Mouse (Mus musculus) neural tube, embryonic 15.5 days (tissue): ENCODE data around the gene Fam24a. TPM values are rescaled to one million over a fixed set of nuclear protein-coding genes. Genes with fewer than 3 reads are reported as not detected.

ENCODE experiments used
- ATAC-seq: fragments of 200-750 bp; cut with Nextera tagmentation; 2 replicates; pipeline ENCODE4 v1.8.0; 2017; ENCODE audit warnings: mild to moderate bottlenecking, moderate TSS enrichment, moderate library complexity; ENCODE audit not compliant: low FRiP score
- H3K27ac ChIP-seq: fragments of 300-500 bp; sonication (generic); replicated peaks from 2 replicates; pipeline ENCODE4 v1.5.1; 2015; ENCODE audit warnings: mild to moderate bottlenecking, inconsistent platforms
- H3K27me3 ChIP-seq: fragments of 300-500 bp; sonication (generic); replicated peaks from 2 replicates; pipeline ENCODE4 v1.6.1; 2015; ENCODE audit warnings: inconsistent platforms
- H3K36me3 ChIP-seq: fragments of 300-500 bp; sonication (generic); 2 replicates; pipeline ENCODE4 v1.6.1; 2015; ENCODE audit warnings: inconsistent platforms
- H3K4me1 ChIP-seq: fragments of 300-500 bp; sonication (generic); 2 replicates; pipeline ENCODE4 v1.6.1; 2015; ENCODE audit warnings: inconsistent platforms
- H3K4me2 ChIP-seq: fragments of 300-500 bp; sonication (generic); 2 replicates; pipeline ENCODE4 v1.6.1; 2015; ENCODE audit warnings: inconsistent platforms, mild to moderate bottlenecking, moderate library complexity
- H3K4me3 ChIP-seq: fragments of 300-500 bp; sonication (generic); replicated peaks from 2 replicates; pipeline ENCODE4 v1.5.1; 2015; ENCODE audit warnings: mild to moderate bottlenecking, inconsistent platforms
- H3K9ac ChIP-seq: fragments of 300-500 bp; sonication (generic); replicated peaks from 2 replicates; pipeline ENCODE4 v1.6.1; 2015; ENCODE audit warnings: mild to moderate bottlenecking, inconsistent platforms
- H3K9me3 ChIP-seq: fragments of 300-500 bp; sonication (generic); replicated peaks from 2 replicates; pipeline ENCODE4 v1.6.1; 2016; ENCODE audit warnings: inconsistent platforms
- WGBS: fragments of 180-500 bp; shearing (Covaris S2); methylation state at CpG from one replicate; pipeline ENCODE4 v1.1.7; 2015; ENCODE audit warnings: mixed read lengths; 5-methylcytosine and 5-hydroxymethylcytosine counted together
- polyA plus RNA-seq: library from polyadenylated mRNA; unstranded; fragments of >200 nt; fragmentation: Nextera tagmentation; extraction: Ambion mirVana; gene quantifications from 2 replicates; pipeline ENCODE4 v1.2.1, GENCODE M21; 2015

Fam24a gene
- polyA plus RNA-seq, 1 experiment from 2014 or later = not detected

- no peak overlapping the region for H3K27ac ChIP-seq
- no peak overlapping the region for H3K4me3 ChIP-seq
- ATAC-seq = no peak
- H3K27me3 ChIP-seq = no peaks in the 10 kb centered on the region
- 49% methylated on average over 7 of the region's 7 CpGs for WGBS
- no peaks in the 10 kb centered on the region for H3K4me1 ChIP-seq
- no peaks in the 10 kb centered on the region for H3K9me3 ChIP-seq
- H3K9ac ChIP-seq = no peak overlapping the region
- peaks cover 39% of the 10 kb centered on the region for H3K36me3 ChIP-seq
- H3K4me2 ChIP-seq = no peak overlapping the region
These were observed 12.3 kb downstream of the Fam24a start for GRCm38 (mm10) chr7:131345856-131346541.

- no peaks in the 10 kb centered on the region for H3K9me3 ChIP-seq
- peaks cover 3% of the 10 kb centered on the region for H3K4me1 ChIP-seq
- no peak overlapping the region for H3K9ac ChIP-seq
- 98% methylated on average over 13 of the region's 13 CpGs for WGBS
- H3K4me3 ChIP-seq = no peak overlapping the region
- peaks cover 51% of the 10 kb centered on the region for H3K36me3 ChIP-seq
- no peak overlapping the region for H3K4me2 ChIP-seq
- H3K27ac ChIP-seq = no peak overlapping the region
- ATAC-seq = no peak
- H3K27me3 ChIP-seq = no peaks in the 10 kb centered on the region
These were observed 22.4 kb downstream of the Fam24a start for GRCm38 (mm10) chr7:131356105-131356504.

- ATAC-seq = peak; percentile 83
- peak overlapping the region; percentile 89 for H3K27ac ChIP-seq
- H3K27me3 ChIP-seq = no peaks in the 10 kb centered on the region
- H3K4me3 ChIP-seq = peak overlapping the region; percentile 84
- WGBS = under 1% methylated on average over 35 of the region's 35 CpGs
- H3K36me3 ChIP-seq = peaks cover 18% of the 10 kb centered on the region
- peaks cover 17% of the 10 kb centered on the region for H3K4me1 ChIP-seq
- peak overlapping the region; percentile 83 for H3K9ac ChIP-seq
- H3K4me2 ChIP-seq = peak overlapping the region; percentile 96
- H3K9me3 ChIP-seq = no peaks in the 10 kb centered on the region
These were observed 28.6 kb downstream of the Fam24a start for GRCm38 (mm10) chr7:131362269-131362614.

GRCm38 (mm10) chr7:131362615-131363300 lies 29.1 kb downstream of the Fam24a start, which contains the start of gene 2310057M21Rik:
Gene 2310057M21Rik (minus strand): TSS chr7:131362759.
- WGBS = under 1% methylated on average over 55 of the region's 55 CpGs
- no peaks in the 10 kb centered on the region for H3K9me3 ChIP-seq
- ATAC-seq = peak; percentile 97
- peak within 1 kb of the TSS; percentile 83 for H3K9ac ChIP-seq
- H3K27me3 ChIP-seq = no peaks in the 10 kb centered on the region
- H3K27ac ChIP-seq = peak within 1 kb of the TSS; percentile 89
- H3K36me3 ChIP-seq = peaks cover 13% of the 10 kb centered on the region
- peaks cover 17% of the 10 kb centered on the region for H3K4me1 ChIP-seq
- peak within 1 kb of the TSS; percentile 96 for H3K4me2 ChIP-seq
- H3K4me3 ChIP-seq = peak within 1 kb of the TSS; percentile 84

GRCm38 (mm10) chr7:131364131-131364530 lies 30.5 kb downstream of the Fam24a start:
- Histone ChIP-seq H3K36me3 (peaks cover 3% of the 10 kb centered on the region; the same call in 1 of the 2 replicates), H3K4me1 (peaks cover 17% of the 10 kb centered on the region), H3K27ac (no peak overlapping the region), H3K27me3 (no peaks in the 10 kb centered on the region), H3K9ac (no peak overlapping the region), H3K9me3 (no peaks in the 10 kb centered on the region), H3K4me3 (no peak overlapping the region), H3K4me2 (no peak overlapping the region)
- ATAC-seq = no peak
- 94% methylated on average over 8 of the region's 8 CpGs for WGBS

GRCm38 (mm10) chr7:131370648-131371469 lies 37.2 kb downstream of the Fam24a start, which contains the start of gene Pstk:
Gene Pstk (plus strand): TSS chr7:131371141.
- peaks cover 11% of the 10 kb centered on the region for H3K4me1 ChIP-seq
- H3K36me3 ChIP-seq = 0 out of 2 replicates have a peak, but pooled peaks cover 6% of the 10 kb centered on the region
- peak within 1 kb of the TSS; percentile 90 for H3K9ac ChIP-seq
- H3K4me2 ChIP-seq = peak within 1 kb of the TSS; percentile 65
- 5% methylated on average over 47 of the region's 47 CpGs for WGBS
- peak; percentile 94 for ATAC-seq
- H3K27me3 ChIP-seq = no peaks in the 10 kb centered on the region
- H3K9me3 ChIP-seq = no peaks in the 10 kb centered on the region
- peak within 1 kb of the TSS; percentile 75 for H3K4me3 ChIP-seq
- H3K27ac ChIP-seq = peak within 1 kb of the TSS; percentile 94

- Histone ChIP-seq H3K36me3 (0 out of 2 replicates have a peak, but pooled peaks cover 6% of the 10 kb centered on the region), H3K27me3 (no peaks in the 10 kb centered on the region), H3K9me3 (no peaks in the 10 kb centered on the region), H3K4me2 (peak overlapping the region; percentile 65), H3K27ac (peak overlapping the region; percentile 94), H3K4me3 (peak overlapping the region; percentile 75), H3K9ac (peak overlapping the region; percentile 90), H3K4me1 (peaks cover 11% of the 10 kb centered on the region)
- no peak; the same call in none of the 2 replicates for ATAC-seq
- WGBS = 7% methylated on average over 9 of the region's 9 CpGs
These were observed 37.8 kb downstream of the Fam24a start for GRCm38 (mm10) chr7:131371470-131371860.

- ATAC-seq = no peak
- Histone ChIP-seq H3K27me3 (no peaks in the 10 kb centered on the region), H3K4me3 (peak overlapping the region; percentile 75), H3K4me2 (peak overlapping the region; percentile 65), H3K9me3 (no peaks in the 10 kb centered on the region), H3K9ac (peak overlapping the region; percentile 90; the same call in 1 of the 2 replicates), H3K4me1 (peaks cover 11% of the 10 kb centered on the region), H3K36me3 (0 out of 2 replicates have a peak, but pooled peaks cover 6% of the 10 kb centered on the region), H3K27ac (peak overlapping the region; percentile 94; the same call in 1 of the 2 replicates)
- WGBS = 70% methylated on average over 9 of the region's 9 CpGs
These were observed 38.4 kb downstream of the Fam24a start for GRCm38 (mm10) chr7:131371880-131372651.

Other genes starting within 250 kb of the Fam24a start
- gene 4933402N03Rik, start 187.6 kb upstream of the Fam24a start, polyA plus RNA-seq = not detected in 2 replicates
- gene 5430419D17Rik, start 159.5 kb upstream of the Fam24a start, polyA plus RNA-seq = not detected in 2 replicates
- gene Cuzd1, start 11.6 kb upstream of the Fam24a start, polyA plus RNA-seq = 0.13 TPM in 1 of 2 replicates, not detected in the other
- not detected in 2 replicates for gene Fam24b, start 4.3 kb upstream of the Fam24a start, polyA plus RNA-seq
- gene 2310057M21Rik, start 28.9 kb downstream of the Fam24a start, polyA plus RNA-seq = 29.0 and 31.1 TPM in 2 replicates
- 56.3 and 57.6 TPM in 2 replicates for gene Pstk, start 37.3 kb downstream of the Fam24a start, polyA plus RNA-seq
- gene Ikzf5, start 76.7 kb downstream of the Fam24a start, polyA plus RNA-seq = 9.9 and 10.5 TPM in 2 replicates
- 78.9 and 82.9 TPM in 2 replicates for gene Acadsb, start 76.7 kb downstream of the Fam24a start, polyA plus RNA-seq
- gene Hmx3, start 209.0 kb downstream of the Fam24a start, polyA plus RNA-seq = 0.54 and 0.89 TPM in 2 replicates
- gene Hmx2, start 214.9 kb downstream of the Fam24a start, polyA plus RNA-seq = 0.82 and 1.3 TPM in 2 replicates
- 141 and 157 TPM in 2 replicates for gene Bub3, start 226.4 kb downstream of the Fam24a start, polyA plus RNA-seq